Mouse (Mus musculus): ENCODE data around the gene Vmn2r83.

Gene Vmn2r83

GRCm38 (mm10) chr10:79537781-79538180 is 69.2 kb downstream of the Vmn2r83 start:
- DNase-seq (ENCODE audit: low spot score in 2 of 2) = no peak

GRCm38 (mm10) chr10:79538323-79538722 is 69.8 kb downstream of the Vmn2r83 start:
- DNase-seq (ENCODE audit: low spot score in 2 of 2) = no peak

- no peak for DNase-seq (ENCODE audit: low spot score in 2 of 2)
Observed at GRCm38 (mm10) chr10:79538873-79539272, 70.3 kb downstream of the Vmn2r83 start.

- no peak for DNase-seq (ENCODE audit: low spot score in 2 of 2)
Observed at GRCm38 (mm10) chr10:79539701-79540495, 71.4 kb downstream of the Vmn2r83 start.

GRCm38 (mm10) chr10:79540746-79541145 is 72.2 kb downstream of the Vmn2r83 start:
- DNase-seq (ENCODE audit: low spot score in 2 of 2) = no peak

- no peak for DNase-seq (ENCODE audit: low spot score in 2 of 2)
Observed at GRCm38 (mm10) chr10:79541522-79541921, 73.0 kb downstream of the Vmn2r83 start.

GRCm38 (mm10) chr10:79542171-79542570 is 73.6 kb downstream of the Vmn2r83 start:
- no peak for DNase-seq (ENCODE audit: low spot score in 2 of 2)

Data from natural killer cell, adult 2 months (primary cell).